Mouse (Mus musculus): ENCODE results near the gene Cd8b1. TPM values are rescaled to one million over a fixed set of nuclear protein-coding genes. Genes with fewer than 3 reads are reported as not detected.

Cd8b1 gene
- total RNA-seq, 2 experiments from 2014 or later: 0.37 TPM; not detected in 1

DNA sequence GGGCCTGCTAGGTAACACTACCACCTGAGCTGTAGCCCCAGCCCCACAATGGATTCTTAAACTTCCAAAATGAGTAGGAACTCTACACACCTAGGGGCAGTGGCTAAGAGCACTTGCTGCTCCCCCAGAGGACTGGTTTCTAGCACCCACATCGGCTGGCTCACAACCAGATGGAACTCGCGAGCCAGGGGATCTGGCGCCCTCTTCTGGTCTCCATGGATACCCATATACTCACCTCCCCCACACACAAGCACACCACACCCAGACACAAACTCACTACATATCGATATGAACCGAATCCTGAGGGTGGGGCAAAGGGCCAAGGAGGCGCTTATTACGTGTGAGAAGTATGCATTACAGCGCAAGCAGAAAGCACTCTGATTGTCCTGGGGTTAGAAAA is 25.4 kb downstream of the Cd8b1 start:
- DNase-seq (ENCODE audit: low spot score in 2 of 2): no peak

DNA sequence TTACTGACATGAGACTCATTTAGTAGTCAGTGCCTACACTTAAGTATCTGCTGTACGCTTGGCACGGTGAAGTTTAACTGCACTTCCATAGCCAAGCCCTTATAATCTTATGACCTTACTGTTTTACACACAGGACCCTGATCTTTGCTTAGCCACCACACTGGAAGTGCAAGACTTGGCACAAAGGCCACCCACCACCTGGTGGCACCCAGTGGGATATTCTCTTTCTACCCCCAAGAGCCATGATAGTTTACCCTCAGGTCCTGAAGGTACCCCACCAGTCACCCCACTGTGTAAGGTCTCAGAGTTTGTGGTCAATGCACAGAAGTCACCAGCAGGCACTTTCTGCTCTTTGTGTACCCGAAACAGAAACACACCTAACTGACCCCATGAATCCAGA is 28.6 kb downstream of the Cd8b1 start:
- no peak for DNase-seq (ENCODE audit: low spot score in 2 of 2)

DNA sequence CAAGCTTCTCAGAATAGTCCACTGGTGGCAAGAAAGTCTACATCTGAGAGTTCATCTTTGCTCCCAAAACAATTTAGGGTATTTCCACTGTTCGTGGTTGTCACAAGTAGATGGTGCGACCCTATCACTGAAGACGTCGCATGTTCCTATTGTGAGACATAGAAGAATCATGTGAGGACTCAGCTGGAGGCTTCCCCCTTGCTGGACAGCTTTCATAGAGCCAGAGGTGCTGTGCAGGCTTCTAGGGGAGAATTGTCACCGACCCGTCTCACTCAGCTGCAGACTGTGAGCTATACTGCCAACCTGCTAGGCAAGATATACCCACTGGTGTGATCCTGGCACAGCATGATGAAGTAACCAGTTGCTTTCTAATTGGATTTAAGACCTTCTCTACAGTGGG is 29.6 kb downstream of the Cd8b1 start:
- no peak for DNase-seq (ENCODE audit: low spot score in 2 of 2)

DNA sequence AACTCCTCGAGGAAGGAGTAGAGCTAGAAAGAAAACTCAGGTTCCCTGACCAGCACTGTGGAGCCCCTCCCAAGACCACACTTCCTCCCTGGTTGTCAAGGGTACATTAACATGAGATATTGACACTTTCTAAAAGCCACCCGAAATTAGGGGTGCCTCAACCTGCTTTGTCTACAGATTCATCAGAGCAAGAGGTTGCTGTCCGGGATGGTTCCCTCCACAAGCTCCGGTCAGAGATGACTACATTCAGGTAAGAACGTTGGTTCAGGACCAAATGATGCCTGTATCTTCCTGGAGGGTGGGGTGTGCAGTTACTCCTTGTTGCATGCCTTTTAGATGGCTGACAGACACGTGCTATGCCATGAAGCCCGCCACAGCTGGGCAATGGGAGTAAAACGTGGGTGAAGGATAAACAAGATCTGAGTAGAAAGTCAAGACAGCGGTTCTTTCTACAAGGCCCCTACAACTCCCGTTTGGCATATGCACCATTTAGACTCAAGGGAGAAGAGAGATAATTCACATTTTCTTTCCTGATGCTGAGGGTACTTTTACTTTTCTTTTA is 30.4 kb downstream of the Cd8b1 start:
- DNase-seq (ENCODE audit: low spot score in 2 of 2): no peak

DNA sequence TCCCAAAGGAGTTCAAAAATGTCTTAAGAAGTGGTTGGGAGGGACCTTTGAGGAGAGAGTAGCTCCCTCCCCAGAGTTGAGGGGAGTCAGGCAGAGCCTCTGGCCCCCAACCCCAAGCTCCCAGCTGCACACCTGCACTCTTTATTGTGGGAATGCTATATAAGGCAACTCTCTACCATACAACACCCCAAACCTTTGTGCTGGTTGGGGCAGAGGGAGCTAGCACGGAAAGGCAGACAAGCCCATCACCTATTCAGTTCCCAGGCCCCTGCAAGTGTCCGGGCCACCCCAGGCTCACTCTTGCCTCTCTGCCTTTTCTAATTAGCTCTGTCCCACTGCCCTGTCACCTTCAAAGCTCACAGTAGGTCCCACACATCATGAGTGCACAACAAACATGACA is 31.1 kb downstream of the Cd8b1 start:
- no peak for DNase-seq (ENCODE audit: low spot score in 2 of 2)

DNA sequence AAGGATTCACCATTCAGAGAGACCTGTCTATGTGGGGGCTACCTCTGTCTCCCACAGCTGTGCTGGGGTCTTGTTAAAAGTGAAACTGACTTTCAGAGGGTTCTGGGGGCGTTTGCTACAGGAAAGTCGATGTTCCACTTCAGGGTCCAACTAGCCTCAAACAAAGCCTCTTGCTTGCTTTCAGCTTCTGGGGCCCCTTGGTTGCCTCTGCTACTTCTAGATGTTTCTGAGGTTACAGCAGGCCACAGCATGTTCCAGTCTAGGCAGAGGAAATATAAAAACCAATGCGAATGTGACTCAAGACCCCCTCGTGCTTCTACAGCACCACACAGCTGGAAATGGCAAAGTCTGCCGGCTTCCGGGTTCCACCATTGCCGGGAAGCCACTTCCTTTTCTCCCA is 34.9 kb downstream of the Cd8b1 start:
- DNase-seq (ENCODE audit: low spot score in 2 of 2): no peak

DNA sequence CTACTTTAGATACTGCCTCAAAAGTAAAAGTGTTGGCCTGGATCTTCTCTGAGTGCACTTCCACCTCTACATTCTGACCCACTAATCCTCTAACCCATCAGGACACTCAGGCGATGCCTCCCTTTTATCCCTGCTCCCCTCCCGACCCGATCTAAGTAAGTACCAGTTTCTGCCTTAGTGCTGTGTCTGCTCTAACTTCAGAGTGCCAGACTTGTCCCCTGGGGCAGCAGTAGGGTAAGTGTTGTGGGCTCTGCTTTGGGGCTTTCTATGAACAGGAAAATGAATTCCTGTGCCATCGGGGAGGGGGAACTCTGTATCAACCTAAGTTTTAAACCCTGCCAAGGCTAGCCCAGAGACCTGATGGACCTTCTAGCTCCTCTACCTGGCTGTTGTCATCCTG is 37.6 kb downstream of the Cd8b1 start:
- no peak for DNase-seq (ENCODE audit: low spot score in 2 of 2)

DNA sequence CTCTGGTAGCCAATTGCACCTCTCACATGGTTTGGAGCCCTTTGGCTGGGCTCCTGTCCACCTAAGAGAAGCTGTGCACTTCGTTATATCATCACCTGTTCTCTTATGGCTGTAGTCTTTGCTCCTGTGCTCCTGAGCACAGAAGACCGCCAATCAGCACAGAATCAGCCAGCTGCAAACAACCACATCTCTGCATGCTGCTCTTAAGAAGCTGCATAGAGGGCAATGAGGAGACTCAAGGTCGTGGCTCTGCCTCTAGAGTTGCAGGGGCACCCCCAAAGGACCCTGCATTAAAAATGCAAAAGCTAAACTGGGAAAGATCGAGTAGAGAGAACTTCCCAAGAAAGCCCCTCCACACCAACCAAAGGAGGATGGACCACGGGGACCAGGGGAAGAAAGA is 38.2 kb downstream of the Cd8b1 start:
- no peak for DNase-seq (ENCODE audit: low spot score in 2 of 2)

DNA sequence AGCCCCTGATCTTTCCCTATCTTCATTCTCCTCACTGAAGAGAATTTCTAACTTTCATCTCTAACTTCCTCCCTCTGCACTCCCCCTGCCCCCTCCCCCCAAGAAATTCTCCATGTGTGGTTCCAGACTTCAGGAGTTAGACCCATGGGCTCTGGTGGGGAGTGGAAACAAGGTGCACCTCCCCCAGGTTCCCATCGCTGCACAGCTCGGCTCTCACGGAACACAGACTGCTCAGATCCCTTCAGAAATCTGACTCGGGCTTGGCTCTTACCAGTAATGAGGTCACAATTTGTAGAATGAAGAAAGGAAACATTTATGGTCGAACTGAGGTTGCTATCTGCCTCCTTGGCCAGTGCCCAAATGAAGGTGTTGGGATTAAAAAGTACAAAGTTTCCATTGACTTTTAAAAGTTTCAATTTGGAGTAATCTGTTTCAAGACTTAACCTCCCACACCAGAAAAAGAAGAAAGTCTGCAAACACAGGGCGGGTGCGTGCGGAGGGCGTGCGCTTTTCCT is 38.6 kb downstream of the Cd8b1 start:
- DNase-seq (ENCODE audit: low spot score in 2 of 2): no peak

DNA sequence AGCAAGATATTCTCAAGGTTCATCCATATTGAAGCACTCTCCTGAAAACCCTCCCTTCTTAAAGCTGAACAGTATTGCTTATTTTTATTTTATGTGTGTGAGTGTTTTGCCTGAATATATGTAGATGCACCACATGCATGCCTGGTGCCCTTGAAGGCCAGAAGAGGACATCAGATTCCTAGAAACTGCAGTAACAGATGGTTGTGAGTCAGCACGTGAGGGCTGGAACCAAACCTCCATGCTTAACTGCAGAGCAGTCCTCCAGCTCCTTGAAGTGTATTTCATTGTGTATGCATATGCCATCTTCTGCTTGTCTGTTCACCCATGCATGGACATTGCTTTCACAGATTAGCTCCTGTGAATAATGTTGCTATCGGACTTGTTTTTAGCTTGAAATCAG is 41.4 kb downstream of the Cd8b1 start:
- no peak for DNase-seq (ENCODE audit: low spot score in 2 of 2)

DNA sequence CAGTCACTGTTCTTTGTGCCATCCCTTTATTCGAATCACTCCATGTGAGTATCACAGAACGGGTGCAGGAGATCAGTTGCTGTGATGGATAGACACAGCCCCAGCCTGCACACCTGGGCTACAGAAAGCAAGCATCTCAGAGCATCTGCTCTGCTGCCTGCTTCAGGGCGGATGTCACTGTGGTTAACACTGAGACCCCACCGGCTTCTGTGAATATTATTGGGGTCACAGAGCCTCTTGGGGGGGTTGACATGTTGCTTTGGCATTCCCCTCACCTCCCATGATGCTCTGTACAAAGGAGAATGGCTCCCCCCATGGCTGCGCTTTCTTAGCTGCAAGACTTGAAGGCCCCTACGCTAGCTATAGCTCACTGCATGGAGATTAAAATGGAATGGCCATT is 46.8 kb downstream of the Cd8b1 start:
- no peak for DNase-seq (ENCODE audit: low spot score in 2 of 2)

DNA sequence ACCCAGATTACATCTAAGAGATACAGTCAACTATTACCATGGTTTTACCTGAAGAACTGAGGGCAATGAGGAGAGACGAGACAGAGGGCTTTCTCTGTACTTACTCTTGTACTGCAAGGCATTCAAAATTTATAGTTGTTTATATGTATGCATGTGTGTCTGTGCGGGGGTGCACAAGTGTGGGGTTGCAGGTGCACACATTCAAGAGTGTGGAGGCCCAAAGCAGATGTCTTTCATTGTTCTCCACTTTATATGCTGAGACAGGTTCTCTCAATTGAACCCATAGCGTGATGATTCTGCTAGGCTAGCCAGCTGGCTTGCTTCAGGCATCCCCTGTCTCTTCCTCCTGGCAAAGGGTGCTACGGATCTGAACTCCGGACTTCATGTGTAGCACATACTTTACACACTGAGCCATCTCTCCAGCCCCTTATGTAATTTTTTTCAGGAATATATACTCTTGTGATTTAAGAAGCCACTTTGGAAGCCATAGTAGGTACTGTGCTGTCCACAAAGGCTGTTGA is 48.6 kb downstream of the Cd8b1 start:
- DNase-seq (ENCODE audit: low spot score in 2 of 2): no peak

DNA sequence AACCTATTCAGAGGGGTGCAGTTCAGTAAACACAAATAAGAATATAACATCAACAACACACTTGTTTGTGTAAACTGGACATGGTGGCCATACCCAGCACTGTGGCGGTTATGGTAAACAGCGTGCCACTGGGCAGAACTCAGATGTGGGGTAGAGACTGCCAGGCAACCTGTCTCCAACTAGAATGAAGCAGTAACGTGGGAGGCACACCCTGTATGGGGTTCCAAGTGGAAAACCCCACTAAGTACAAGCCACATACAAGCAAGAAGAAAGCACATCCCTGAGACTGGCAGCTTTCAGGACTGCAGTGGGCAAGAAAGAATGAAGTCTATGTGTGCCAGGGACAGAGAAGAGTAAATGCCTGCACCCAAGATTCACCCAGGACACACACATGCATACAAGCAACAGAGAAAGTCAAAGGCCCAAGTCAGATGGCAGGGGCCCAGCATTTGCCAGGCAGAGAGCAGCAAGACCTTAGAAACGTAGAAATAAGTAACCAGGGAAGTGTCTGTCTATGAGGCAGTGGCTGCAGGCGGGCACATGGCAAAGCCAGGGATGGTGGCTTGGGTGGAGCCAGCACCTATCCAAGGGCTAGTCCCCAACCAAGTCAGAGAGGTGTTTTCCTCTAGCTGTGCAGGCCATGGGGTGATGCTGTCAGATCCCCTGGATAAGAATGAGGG is 49.6 kb downstream of the Cd8b1 start:
- no peak for DNase-seq (ENCODE audit: low spot score in 2 of 2)

DNA sequence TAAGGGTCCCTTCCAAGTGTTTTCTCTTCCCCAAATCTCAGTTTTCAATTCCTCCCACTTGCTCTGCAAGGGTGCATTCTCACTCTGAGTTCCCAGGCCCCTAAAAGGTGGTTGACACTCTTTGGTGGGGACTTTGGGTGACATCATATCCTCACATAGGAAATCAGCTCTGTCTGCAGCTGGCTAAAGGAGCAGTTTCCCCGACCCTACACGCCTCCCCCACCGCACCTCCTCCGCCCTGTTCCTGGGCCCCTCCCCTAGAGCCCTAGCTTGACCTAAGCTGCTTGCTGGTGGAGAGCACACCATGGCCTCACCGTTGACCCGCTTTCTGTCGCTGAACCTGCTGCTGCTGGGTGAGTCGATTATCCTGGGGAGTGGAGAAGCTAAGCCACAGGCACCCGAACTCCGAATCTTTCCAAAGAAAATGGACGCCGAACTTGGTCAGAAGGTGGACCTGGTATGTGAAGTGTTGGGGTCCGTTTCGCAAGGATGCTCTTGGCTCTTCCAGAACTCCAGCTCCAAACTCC is 50.7 kb downstream of the Cd8b1 start, which contains the start of gene Cd8a:
Gene Cd8a (plus strand): TSS at position 179 of the 527 bp plus-strand sequence.
- no peak for DNase-seq (ENCODE audit: low spot score in 2 of 2)

DNA sequence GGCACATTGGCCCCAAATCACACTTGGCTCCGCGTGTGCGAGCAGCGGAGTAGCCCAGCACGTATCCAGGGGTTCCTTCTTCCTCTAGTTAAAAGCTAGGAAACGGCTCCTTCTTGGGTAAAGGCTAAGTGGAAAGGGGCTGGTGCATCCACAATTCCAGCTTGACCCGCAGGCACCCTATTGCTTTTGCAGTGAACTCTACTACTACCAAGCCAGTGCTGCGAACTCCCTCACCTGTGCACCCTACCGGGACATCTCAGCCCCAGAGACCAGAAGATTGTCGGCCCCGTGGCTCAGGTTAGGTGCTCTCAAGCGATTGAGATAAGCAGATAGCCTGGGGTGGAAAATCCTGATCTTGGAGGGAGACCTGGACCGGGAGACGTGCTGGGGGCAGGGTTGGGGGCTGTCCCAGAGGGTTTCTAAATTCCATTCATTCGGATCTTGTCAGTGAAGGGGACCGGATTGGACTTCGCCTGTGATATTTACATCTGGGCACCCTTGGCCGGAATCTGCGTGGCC is 51.8 kb downstream of the Cd8b1 start:
- DNase-seq (ENCODE audit: low spot score in 2 of 2): no peak

DNA sequence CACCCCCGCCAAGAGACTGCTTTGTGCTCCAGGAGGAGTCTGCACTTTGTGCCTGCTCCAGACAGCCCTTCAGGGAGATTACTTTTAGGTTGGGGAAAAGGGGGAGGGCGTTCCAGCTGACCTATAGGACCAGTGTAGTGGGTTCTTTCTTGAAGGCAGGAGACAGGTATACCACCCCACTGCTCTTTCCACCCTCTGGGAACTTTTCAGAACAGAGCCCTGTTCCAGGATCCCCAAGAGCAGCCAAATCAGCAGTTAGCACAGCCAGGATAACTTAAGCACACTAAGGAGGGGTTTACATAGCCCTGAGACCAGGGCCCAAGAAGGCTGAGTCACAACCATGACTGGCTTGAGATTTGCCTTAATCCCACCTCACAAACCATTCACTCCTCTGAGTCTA is 52.3 kb downstream of the Cd8b1 start:
- no peak for DNase-seq (ENCODE audit: low spot score in 2 of 2)

DNA sequence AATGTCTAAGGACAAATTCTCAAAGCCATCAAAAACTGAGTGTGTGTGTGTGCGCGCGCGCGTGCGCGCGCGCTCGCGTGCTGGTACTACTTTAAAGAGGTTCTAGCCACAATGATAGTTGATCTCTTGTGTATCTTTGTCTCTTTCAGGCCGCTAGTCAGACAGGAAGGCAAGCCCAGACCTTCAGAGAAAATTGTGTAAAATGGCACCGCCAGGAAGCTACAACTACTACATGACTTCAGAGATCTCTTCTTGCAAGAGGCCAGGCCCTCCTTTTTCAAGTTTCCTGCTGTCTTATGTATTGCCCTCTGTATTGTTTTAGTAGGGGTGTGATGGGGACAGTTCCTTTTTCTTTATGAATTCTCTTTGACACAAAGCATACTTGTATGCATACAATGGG is 54.1 kb downstream of the Cd8b1 start:
- DNase-seq (ENCODE audit: low spot score in 2 of 2): no peak

DNA sequence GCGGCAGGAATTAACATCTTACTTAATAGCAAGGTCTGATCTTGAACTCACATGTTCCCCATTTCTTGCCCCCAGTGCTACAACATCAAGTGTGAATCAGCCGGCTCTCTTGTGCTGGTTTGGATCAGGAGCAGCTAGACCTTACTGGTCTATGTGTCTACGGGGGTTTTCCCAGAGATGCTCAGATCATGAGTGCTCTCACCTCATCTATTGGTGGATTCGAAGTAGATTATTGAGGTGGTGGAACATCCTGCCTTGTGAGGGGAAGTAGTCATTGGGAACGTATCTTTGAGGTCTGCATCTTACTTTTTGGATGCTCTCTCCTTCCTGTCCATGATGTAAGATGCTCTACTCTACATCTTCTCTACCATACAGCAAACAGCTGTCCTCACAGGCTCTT is 59.1 kb downstream of the Cd8b1 start:
- DNase-seq (ENCODE audit: low spot score in 2 of 2): no peak

All from gastrocnemius, postnatal 4 days (tissue).